Mouse (Mus musculus) lung, postnatal 36 days (tissue): ENCODE results near the gene Pclo.
"Not testable (repeated sequence)": the region's sequence is repeated elsewhere in the genome, so short reads cannot be mapped to it uniquely, and the experiment has no call there.

ENCODE experiments used
- DNase-seq: peaks from one replicate; pipeline ENCODE4 v3.0.0; 2022; ENCODE audit warnings: mixed read lengths

The Pclo gene

DNA sequence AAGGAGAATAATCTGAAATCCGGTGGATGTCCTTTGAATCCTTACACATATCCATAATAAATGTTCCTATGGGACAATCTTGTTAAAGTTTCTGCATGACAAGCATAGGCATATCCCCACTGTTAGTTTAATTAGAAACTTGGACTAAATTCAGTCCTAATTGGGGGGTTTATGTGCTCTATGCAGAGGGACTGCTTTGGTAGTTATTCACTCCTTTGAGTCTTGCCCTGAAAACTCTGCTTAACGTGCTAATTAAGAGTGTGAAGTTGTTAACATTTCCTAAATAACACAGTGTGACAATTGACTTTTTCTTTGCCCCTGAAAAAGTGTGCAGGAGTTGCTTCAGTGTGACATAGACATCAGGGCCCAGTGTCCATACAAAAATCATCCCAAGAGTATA is 177.3 kb downstream of the Pclo start:
- no peak for DNase-seq

GRCm38 (mm10) chr5:14696745-14697144 is 182.0 kb downstream of the Pclo start:
- DNase-seq: no peak

GRCm38 (mm10) chr5:14700900-14701299 is 186.2 kb downstream of the Pclo start:
- DNase-seq: no peak

DNA sequence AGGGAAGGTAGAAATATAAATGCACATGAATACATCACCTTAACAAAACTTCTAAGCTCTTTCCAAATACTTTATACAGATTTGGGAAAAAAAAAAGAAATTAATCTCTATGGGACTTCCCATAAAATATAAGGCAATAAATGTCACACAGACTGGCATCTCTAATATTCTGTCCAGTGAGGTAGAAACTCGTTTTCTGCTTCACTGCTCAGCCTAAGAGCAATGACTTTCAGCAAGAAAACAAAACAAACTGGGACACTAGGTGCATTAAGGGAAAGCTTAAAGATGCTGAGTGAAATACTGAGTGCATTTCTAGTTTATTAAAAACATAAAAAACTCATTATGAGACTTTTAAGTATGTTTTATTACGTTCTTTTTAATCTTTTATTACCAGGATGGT is 190.7 kb downstream of the Pclo start:
- no peak for DNase-seq

DNA sequence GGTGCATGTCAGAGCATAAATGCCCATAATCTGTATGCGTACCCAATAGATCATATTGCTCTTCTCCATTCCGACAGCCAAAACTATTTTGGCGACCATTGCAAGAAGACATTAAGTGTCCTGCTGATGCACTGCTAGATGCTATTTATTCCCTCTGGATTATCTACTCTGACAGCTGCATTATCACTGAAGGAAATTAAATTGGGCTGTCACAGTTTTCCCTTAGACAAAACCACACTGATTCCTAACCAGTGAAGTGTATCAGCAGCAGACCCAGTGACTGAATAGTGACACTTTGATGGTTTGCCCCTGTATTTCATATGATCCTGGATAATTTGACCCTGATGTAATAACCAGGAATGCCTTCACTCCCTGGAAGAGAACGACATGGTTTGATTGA is 192.6 kb downstream of the Pclo start:
- no peak for DNase-seq

DNA sequence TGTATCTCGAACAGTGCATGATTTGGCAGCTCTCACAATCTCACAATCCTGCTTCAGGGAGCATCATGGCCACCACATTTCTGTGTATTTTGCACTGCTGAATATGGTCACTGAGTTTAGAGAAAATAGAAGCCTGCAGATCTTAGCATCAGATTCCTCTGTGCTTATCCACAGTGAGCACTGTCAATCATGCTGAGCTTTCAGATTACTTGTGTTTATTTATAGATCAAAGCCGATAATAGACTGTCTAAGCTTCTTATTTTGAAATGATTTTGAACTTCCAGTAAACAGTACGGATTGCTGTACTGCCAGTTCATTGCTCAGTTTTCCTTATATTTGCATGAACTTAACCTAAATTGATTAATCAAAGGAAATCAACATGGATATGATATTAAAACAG is 208.9 kb downstream of the Pclo start:
- no peak for DNase-seq

DNA sequence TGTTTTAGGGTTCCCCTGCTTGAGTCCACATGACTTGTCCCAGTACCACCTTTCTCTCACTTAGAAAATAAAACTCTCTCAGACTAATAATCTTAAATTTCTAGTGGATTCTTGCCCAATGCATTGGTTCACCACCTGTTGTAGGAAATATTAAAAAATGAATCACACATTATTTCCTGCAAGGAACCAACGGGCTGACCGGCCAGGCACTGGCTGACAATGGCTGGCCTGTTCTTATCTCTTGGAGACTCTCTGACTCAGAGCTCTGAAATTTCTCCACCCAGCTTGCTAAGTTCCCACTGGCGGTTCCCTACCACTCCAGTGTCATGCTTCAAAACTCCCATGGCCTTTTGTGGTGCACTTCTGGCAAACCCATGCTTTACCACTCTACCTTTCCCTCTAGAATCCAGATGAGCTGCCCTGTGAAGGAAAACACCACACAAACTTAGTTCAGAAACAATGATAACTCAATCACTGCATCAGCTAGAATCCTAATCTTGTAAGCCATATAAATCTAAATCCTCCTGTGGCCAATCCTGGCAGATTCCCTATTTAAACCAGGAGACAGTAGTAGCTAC is 214.0 kb downstream of the Pclo start:
- DNase-seq: no peak

GRCm38 (mm10) chr5:14750882-14751281 is 236.2 kb downstream of the Pclo start:
- no peak for DNase-seq

DNA sequence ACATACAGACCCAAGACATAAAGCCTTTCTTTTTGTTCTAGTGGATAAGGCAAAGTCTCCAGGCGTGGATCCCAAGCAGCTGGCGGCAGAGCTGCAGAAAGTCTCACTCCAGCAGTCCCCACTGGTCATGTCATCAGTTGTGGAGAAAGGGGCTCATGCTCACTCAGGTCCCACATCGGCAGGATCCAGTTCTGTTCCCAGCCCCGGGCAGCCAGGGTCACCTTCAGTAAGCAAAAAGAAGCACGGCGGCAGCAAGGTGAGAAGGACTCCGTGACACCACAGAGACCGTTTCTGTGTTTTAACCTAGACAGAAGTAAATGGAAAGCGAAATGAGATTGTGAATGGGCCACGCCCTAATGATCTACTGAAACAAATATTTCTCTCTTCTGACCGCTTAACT is 252.0 kb downstream of the Pclo start:
- DNase-seq: no peak

DNA sequence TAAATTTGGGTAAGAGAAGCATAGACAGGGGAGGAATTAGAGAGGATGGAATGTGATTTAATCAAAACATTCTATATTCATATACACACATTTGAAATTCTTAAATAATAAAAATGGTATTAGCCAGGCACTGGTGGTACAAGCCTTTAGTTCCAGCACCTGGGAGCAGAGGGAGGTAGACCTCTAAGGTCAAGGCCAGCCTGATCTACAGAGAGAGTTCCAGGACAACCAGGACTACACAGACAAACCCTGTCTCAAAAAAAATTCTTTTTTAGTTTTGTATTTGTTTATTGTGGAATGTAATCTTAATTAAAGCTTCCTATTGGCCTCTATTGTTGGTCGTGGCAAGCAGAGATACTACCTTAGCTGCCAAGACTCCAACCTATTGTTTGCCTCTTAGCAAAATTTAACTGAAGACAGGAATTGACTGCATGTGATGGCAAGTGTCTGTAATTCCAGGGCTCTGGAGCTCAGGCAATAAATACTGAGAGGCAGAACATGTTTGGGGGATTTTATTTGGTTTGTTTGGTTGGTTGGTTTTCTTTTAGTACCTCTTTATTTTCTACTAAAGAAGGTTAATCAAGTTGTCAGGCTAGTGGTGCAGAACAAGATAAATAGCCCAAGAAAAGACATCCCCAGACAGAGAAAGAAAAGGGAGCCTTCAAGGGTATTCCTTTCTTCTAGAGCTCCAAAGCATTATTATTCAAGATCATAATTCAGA is 267.8 kb downstream of the Pclo start:
- DNase-seq: no peak

GRCm38 (mm10) chr5:14793891-14794290 is 279.2 kb downstream of the Pclo start:
- no peak for DNase-seq

- peak; percentile 42 for DNase-seq
Observed at GRCm38 (mm10) chr5:14807136-14807535, 292.4 kb downstream of the Pclo start.

GRCm38 (mm10) chr5:14833165-14833860 is 318.6 kb downstream of the Pclo start:
- DNase-seq: no peak

GRCm38 (mm10) chr5:14834155-14834991 is 319.7 kb downstream of the Pclo start:
- DNase-seq: no peak

DNA sequence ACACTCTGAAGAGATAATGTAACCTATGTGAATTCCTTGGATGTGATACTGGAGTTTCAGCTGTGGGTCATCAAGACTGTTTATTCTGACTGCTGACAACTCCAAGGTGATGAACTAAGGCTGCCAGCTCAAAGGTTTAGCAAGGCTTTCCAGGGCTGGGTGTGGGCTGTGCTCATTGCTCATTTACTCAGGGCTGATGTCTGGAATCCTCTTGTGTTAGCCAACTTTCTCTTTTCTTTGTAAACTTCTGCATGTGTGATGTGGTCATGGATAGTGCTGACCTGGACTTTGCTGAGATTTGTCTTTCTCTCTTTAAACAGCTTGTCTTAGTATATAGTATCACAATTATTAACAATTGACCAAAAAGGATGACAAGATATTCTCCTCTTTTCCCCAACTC is 338.9 kb downstream of the Pclo start:
- no peak for DNase-seq

DNA sequence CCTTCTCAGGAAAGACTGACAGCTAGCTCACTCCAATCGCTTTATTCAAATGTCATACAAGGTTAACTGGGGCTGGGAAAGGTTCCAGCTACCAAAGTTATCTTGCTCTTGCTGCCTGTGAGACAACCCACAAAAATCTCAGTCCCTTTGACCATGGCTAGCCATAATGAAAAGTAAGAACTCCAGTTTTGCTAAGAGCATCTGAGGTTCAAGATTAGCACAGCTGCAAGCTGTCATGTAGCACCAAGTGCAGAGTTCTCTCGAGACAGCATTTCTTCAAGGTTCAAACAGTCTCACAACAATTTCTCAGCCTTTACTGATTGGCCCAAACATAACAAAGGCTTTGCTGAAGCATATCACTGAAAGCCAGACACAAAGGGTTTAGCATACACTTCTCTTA is 370.6 kb downstream of the Pclo start:
- peak; percentile 26 for DNase-seq

GRCm38 (mm10) chr5:14892242-14892641 is 377.5 kb downstream of the Pclo start:
- DNase-seq: no peak

DNA sequence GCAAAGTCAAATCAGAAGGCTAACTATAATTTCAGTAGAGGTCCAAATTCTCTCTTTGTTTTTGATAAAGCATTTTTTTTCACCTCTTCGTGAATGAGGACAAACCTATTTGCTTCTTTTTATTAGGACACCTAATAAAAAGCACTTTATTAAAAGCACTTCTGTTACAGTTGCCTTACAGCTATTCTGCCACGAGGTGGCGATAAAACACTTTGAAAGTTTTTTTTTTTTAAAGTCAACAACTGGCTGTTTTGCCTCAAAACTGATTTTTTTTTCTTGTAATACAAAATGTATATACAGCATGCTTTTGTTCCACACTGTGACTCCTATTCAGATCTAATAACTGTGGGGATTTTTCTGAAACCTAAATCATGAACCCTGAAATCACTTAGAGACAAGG is 388.8 kb downstream of the Pclo start:
- not testable (repeated sequence) for DNase-seq
